Mouse (Mus musculus) kidney, adult 2 months (tissue): ENCODE measurements around the gene Vangl2.

Source experiments
- CTCF ChIP-seq: fragments of 200-500 bp; conservative IDR thresholded peaks from 2 replicates; pipeline ENCODE4 v1.5.1; 2011; ENCODE audit warnings: low read depth, mild to moderate bottlenecking, control low read depth, low read length, moderate library complexity, mixed read lengths; ENCODE audit not compliant: insufficient read depth, insufficient read length
- POLR2A ChIP-seq: fragments of 200-500 bp; IDR thresholded peaks from one replicate; pipeline ENCODE4 v1.6.1; 2011; ENCODE audit warnings: low read depth, low read length, control low read depth

- no peak for TF ChIP-seq CTCF
- no peak for TF ChIP-seq POLR2A
Observed at GRCm38 (mm10) chr1:171955071-171955470, 73.2 kb downstream of the Vangl2 start.
